Mouse (Mus musculus) olfactory bulb, adult 2 months (tissue): ENCODE results near the gene Hist1h4j. TPM values are rescaled to one million over a fixed set of nuclear protein-coding genes. Genes with fewer than 3 reads are reported as not detected.
"Not testable (repeated sequence)": the region's sequence is repeated elsewhere in the genome, so short reads cannot be mapped to it uniquely, and the experiment has no call there.

Experiments
- H3K27ac ChIP-seq: fragments of 200-500 bp; 2 replicates; pipeline ENCODE4 v1.5.1; 2012; ENCODE audit warnings: low read depth, low read length; ENCODE audit not compliant: insufficient read depth
- H3K4me1 ChIP-seq: fragments of 200-500 bp; 2 replicates; pipeline ENCODE4 v1.6.1; 2012; ENCODE audit warnings: low read length; ENCODE audit not compliant: control insufficient read depth, insufficient read depth
- H3K4me3 ChIP-seq: fragments of 200-500 bp; 2 replicates; pipeline ENCODE4 v1.5.1; 2012; ENCODE audit warnings: mild to moderate bottlenecking, low read depth, low read length, moderate library complexity; ENCODE audit not compliant: insufficient read depth
- CTCF ChIP-seq: fragments of 200-500 bp; IDR thresholded peaks from 2 replicates; pipeline ENCODE4 v1.5.1; 2012; ENCODE audit warnings: low read depth, mild to moderate bottlenecking, low read length, moderate library complexity; ENCODE audit not compliant: insufficient read depth
- POLR2A ChIP-seq: fragments of 200-500 bp; IDR thresholded peaks from 2 replicates; pipeline ENCODE4 v1.6.1; 2012; ENCODE audit warnings: mild to moderate bottlenecking, low read depth, low read length, moderate library complexity; ENCODE audit not compliant: insufficient read depth
- WGBS: fragments of 180-500 bp; shearing (Covaris S2); methylation state at CpG from one replicate; pipeline ENCODE4 v1.1.7; 2018; 5-methylcytosine and 5-hydroxymethylcytosine counted together
- polyA plus RNA-seq: library from polyadenylated mRNA; stranded (reverse); fragments of >200 nt; gene quantifications from 2 replicates; pipeline ENCODE4 v1.2.4, GENCODE M21; 2012; ENCODE audit warnings: low replicate concordance; ENCODE audit not compliant: missing spikeins, insufficient read depth, insufficient read length

Hist1h4j gene
- polyA plus RNA-seq, 1 experiment, result not detected

DNA sequence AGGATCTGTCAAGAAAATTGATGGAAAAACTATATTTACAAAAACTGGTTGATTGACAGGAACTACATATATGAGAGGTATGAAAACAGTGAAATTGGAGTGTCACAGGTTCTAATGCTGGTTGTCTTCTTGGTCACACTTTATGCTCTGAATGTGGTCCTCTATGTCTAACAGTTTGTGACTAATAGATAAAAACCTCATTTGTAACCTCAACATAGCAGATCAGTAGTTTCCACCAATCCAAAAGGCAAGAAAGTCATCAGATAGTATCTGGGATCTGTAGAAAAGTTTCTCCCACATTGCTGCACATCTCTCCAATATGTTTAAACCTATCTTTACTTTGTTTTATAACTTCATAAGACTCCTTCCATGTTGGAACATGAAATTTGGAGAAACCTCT lies 16.6 kb downstream of the Hist1h4j start:
- Histone ChIP-seq H3K4me1 (peaks cover 5% of the 10 kb centered on the region; the same call in 1 of the 2 replicates), H3K4me3 (no peak overlapping the region), H3K27ac (no peak overlapping the region)
- TF ChIP-seq POLR2A (no peak), CTCF (no peak)

DNA sequence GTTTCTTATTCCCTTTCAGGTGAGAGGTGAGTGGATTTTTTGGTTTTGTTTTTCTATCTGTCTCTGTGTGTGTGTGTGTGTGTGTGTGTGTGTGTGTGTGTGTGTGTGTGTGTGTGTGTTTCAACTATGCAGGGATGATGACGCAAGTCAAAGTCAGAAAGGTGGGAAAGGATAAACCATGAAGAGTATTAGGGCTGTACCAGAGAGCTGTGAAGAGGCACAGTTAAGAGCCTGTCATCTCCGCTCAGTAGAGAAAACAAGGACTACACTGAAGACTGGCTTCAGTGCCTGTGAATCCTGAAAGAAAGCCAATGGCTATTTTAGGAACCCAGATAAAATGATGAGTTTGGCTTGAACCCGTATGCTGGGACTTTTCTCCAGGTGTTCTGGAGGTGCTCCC lies 17.0 kb downstream of the Hist1h4j start:
- Histone ChIP-seq H3K27ac (no peak overlapping the region), H3K4me3 (no peak overlapping the region), H3K4me1 (peaks cover 5% of the 10 kb centered on the region; the same call in 1 of the 2 replicates)
- 67% methylated on average over 3 of the region's 3 CpGs for WGBS
- TF ChIP-seq CTCF (no peak), POLR2A (no peak)

DNA sequence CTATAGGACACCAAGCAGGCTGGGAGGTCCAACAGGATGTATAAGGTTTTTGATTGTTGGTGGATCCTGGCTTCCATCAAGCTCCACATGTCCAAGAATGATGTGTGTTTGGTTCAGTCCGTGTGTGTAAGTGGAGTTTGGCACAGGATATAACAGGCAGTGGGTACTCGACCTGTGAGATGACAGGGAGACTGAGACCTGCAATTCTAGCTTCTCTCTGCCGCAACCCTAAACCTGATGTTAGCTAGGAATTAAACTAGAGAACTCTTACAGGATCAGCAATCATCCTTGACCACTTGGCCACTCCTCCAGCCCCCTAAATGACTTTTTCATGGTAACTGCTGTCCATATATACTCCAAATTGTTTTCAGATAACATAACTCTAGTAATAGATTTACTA lies 17.5 kb downstream of the Hist1h4j start:
- Histone ChIP-seq H3K27ac (0 out of 2 replicates have a peak overlapping the region, but pooled peaks have one; percentile 37), H3K4me3 (no peak overlapping the region), H3K4me1 (peaks cover 4% of the 10 kb centered on the region; the same call in 1 of the 2 replicates)
- TF ChIP-seq POLR2A (no peak), CTCF (no peak)
- WGBS, result 45% methylated on average over 3 of the region's 3 CpGs

DNA sequence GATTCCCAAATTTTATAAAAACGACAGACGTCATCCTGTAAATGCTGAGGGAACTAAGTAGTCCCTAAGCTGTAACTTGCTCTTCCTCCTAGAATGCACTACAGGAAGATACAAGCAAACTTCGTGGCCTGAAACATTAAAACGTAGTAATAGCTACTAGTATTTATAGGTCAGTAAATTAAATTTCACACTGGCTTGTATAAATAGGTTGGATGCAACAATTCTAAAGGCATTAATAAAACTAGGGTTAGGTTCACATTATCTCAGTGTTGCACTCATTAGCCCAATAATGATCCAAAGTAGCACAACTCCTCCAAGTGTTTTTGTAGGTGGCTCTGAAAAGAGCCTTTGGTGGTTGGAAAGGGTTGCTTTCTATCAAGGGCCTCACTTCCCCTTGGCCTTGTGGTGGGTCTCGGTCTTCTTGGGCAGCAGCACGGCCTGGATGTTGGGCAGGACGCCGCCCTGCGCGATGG lies 18.2 kb downstream of the Hist1h4j start:
- TF ChIP-seq POLR2A (no peak), CTCF (no peak)
- Histone ChIP-seq H3K4me1 (peaks cover 2% of the 10 kb centered on the region; the same call in 1 of the 2 replicates), H3K27ac (peak overlapping the region; percentile 93), H3K4me3 (peak overlapping the region; percentile 64)
- WGBS, result 5% methylated on average over 10 of the region's 10 CpGs

DNA sequence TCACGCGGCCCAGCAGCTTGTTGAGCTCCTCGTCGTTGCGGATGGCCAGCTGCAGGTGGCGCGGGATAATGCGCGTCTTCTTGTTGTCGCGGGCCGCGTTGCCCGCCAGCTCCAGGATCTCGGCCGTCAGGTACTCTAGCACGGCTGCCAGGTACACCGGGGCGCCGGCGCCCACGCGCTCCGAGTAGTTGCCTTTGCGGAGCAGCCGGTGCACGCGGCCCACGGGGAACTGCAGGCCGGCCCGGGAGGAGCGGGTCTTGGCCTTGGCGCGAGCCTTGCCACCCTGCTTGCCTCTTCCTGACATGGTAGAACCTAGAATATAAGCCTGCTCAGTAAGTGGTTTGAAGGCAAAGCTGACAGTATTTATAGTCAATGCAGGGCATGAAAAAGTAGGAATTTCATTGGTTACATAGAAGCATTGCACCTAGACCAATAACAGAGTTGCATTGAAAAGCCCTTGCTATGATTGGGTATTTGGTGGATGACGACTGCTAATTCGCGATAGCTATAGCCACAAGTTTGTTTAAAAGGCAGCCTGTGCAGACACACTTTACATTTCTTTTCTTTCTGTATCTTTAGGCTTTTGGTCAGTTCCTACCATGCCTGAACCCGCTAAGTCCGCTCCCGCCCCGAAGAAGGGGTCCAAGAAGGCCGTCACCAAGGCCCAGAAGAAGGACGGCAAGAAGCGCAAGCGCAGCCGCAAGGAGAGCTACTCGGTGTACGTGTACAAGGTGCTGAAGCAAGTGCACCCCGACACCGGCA lies 18.8 kb downstream of the Hist1h4j start, which contains the start of the genes Hist1h2ak and Hist1h2bn:
Gene Hist1h2ak, minus strand, starts transcription at position 304 of the 762 bp plus-strand sequence.
Gene Hist1h2bn, plus strand, starts transcription at position 600 of the 762 bp plus-strand sequence.
- H3K27ac ChIP-seq, result peak within 1 kb of the TSS; percentile 93
- under 1% methylated on average over 46 of the region's 50 CpGs for WGBS
- TF ChIP-seq POLR2A, result peak; percentile 49
- peak within 1 kb of the TSS; percentile 71 for H3K4me3 ChIP-seq
- H3K4me1 ChIP-seq, result not testable (repeated sequence)

DNA sequence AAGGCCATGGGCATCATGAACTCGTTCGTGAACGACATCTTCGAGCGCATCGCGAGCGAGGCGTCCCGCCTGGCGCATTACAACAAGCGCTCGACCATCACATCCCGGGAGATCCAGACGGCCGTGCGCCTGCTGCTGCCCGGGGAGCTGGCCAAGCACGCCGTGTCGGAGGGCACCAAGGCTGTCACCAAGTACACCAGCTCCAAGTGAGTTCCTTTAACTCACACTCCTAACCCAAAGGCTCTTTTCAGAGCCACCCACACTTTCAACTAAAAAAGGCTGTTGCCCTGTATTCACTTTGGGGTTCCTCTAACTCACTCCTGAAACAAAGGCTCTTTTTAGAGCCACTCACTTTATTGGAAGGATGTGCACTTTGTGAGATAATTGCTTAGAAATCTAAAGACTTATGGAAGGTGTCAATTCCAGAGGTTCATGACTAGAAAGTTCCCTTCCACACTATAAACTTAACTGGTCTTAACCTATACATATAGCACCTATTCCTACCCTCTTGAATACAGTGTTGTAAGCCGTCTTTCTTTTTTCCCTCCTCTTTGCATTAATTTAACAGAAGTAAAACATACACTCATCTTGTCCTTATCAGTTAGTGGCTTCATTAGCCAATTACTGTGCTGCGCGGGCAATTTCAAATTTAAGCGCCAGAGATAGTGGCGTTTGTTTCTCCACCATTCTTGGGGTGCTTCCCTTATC lies 19.6 kb downstream of the Hist1h4j start:
- H3K4me1 ChIP-seq, H3K27ac ChIP-seq: not testable (repeated sequence)
- WGBS, result under 1% methylated on average over 23 of the region's 26 CpGs
- peak overlapping the region; percentile 71 for H3K4me3 ChIP-seq

DNA sequence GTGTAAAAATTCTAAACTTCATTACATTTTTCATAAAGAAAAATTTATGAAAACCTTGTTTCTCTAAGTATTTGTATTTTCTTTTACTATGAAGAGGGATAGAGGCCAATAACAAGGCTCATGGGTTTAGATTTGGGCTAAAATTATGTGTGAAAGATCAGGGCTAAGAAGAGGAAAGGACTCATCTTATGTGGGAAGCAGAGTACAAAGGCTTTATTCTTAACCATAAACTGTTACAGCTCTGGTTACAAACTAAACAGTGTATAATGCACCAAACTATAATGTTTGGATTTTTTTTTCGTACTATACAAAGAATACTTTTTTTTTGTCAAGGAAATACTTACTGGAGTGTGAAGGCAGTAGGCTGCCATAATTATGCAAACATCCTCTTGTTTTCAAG lies 20.8 kb downstream of the Hist1h4j start:
- TF ChIP-seq POLR2A (no peak), CTCF (no peak)
- no peak overlapping the region for H3K4me3 ChIP-seq
- WGBS, result 52% methylated on average over 1 of the region's 1 CpGs

DNA sequence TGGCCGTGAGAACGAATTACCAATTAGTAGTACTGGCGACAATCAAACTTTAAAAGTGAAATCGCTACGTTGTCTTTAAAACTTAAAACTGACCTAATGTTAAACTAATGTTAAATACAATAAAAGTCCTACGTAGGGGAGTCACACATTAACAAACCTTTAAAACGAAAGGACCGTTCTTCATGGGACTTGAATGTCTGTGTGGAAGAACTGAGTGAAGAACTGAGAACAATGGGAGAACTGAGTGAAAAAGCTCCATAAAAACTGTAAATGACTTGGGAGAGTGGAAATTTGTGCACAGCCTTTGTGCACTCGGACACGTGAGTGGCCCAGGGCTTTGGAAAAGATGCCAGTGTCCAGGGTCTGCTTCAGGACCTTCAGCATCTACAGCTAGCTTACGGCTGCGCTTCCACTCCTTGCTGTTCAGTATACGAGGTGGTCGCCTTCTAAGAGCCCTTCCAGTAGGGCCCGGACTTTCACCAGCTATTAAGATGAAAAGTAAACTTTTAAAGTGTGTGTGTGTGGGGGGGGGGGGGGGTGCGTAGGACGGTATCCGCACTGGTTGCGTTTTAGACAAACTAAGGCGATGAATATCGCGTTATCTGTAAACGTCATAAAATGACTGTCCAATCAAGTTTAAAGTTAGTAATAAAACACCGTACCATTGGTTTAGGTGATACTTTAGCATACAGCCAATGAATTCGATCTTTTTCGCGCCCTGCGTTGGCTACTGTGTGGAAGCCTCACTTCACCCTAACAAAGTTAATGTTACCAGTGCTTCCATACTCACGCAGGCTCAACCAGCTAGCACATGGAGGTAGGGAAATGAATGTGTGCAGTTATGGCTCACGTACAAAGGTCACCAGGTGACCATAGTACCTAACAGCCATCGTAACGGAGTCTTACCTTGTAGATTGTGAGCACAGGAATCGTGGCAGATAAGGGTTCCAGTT lies 44.2 kb downstream of the Hist1h4j start:
- 2% methylated on average over 33 of the region's 33 CpGs for WGBS
- Histone ChIP-seq H3K4me3 (peak overlapping the region; percentile 62), H3K4me1 (no peaks in the 10 kb centered on the region; the same call in 1 of the 2 replicates), H3K27ac (peak overlapping the region; percentile 43; the same call in 1 of the 2 replicates)
- TF ChIP-seq POLR2A, result no peak
- TF ChIP-seq CTCF, result no peak

More for the DNA sequence above, 20.8 kb downstream of the Hist1h4j start:
- no peak overlapping the region for H3K27ac ChIP-seq
- H3K4me1 ChIP-seq, result peaks cover 2% of the 10 kb centered on the region; the same call in 1 of the 2 replicates
